Mouse (Mus musculus) hindbrain, embryonic 13.5 days (tissue): Measurements from ENCODE around the gene Dap3. TPM values are rescaled to one million over a fixed set of nuclear protein-coding genes. Genes with fewer than 3 reads are reported as not detected.

ENCODE experiments used
- ATAC-seq: fragments of 200-750 bp; cut with Nextera tagmentation; 2 replicates; pipeline ENCODE4 v1.8.0; 2017; ENCODE audit warnings: moderate TSS enrichment; ENCODE audit not compliant: low FRiP score
- H3K27ac ChIP-seq: fragments of 300-500 bp; sonication (generic); 2 replicates; pipeline ENCODE4 v1.5.1; 2015; ENCODE audit warnings: inconsistent platforms, mild to moderate bottlenecking, moderate library complexity
- H3K27me3 ChIP-seq: fragments of 300-500 bp; sonication (generic); 2 replicates; pipeline ENCODE4 v1.6.1; 2015; ENCODE audit warnings: mild to moderate bottlenecking, inconsistent platforms
- H3K36me3 ChIP-seq: fragments of 300-500 bp; sonication (generic); 2 replicates; pipeline ENCODE4 v1.6.1; 2015; ENCODE audit warnings: mild to moderate bottlenecking, inconsistent platforms
- H3K4me1 ChIP-seq: fragments of 300-500 bp; sonication (generic); replicated peaks from 2 replicates; pipeline ENCODE4 v1.6.1; 2015; ENCODE audit warnings: inconsistent platforms
- H3K4me2 ChIP-seq: fragments of 300-500 bp; sonication (generic); 2 replicates; pipeline ENCODE4 v1.6.1; 2015; ENCODE audit warnings: inconsistent platforms, mild to moderate bottlenecking, moderate library complexity
- H3K4me3 ChIP-seq: fragments of 300-500 bp; sonication (generic); 2 replicates; pipeline ENCODE4 v1.5.1; 2015; ENCODE audit warnings: mild to moderate bottlenecking, inconsistent platforms
- H3K9ac ChIP-seq: fragments of 300-500 bp; sonication (generic); 2 replicates; pipeline ENCODE4 v1.6.1; 2015; ENCODE audit warnings: mild to moderate bottlenecking, inconsistent platforms
- H3K9me3 ChIP-seq: fragments of 300-500 bp; sonication (generic); 2 replicates; pipeline ENCODE4 v1.6.1; 2016; ENCODE audit warnings: inconsistent platforms
- WGBS: fragments of 180-500 bp; shearing (Covaris S2); methylation state at CpG from one replicate; pipeline ENCODE4 v1.1.7; 2015; 5-methylcytosine and 5-hydroxymethylcytosine counted together
- polyA plus RNA-seq: library from polyadenylated mRNA; unstranded; fragments of >200 nt; fragmentation: Nextera tagmentation; extraction: Ambion mirVana; gene quantifications from 2 replicates; pipeline ENCODE4 v1.2.1, GENCODE M21; 2015

Gene Dap3
- polyA plus RNA-seq, 1 experiment from 2014 or later: 140 TPM

DNA sequence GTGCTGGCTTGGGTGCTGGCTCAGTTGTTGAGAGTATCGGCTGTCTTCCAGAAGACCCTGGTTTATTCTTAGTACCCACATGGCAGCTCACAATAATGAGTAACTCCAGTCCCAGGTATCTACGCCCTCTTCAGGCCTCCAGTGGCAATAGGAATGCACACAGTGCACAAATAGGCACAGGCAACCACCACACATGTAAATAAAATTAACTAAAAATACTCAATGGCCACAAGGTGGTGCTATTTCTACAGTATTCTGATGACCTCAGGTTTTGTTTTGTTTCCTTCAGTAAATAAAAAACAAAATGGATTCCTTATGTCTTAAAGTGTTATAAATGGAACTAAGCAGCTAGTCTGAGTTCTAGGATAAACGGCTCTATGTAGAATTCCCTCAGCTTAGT is 11.2 kb downstream of the Dap3 start:
- no peaks in the 10 kb centered on the region for H3K27me3 ChIP-seq
- H3K36me3 ChIP-seq: peaks cover 54% of the 10 kb centered on the region
- no peak overlapping the region for H3K27ac ChIP-seq
- H3K4me3 ChIP-seq: no peak overlapping the region
- H3K9ac ChIP-seq: no peak overlapping the region
- H3K4me2 ChIP-seq: no peak overlapping the region
- peak; percentile 36; the same call in 1 of the 2 replicates for ATAC-seq
- 0 out of 2 replicates have a peak, but pooled peaks cover 4% of the 10 kb centered on the region for H3K4me1 ChIP-seq
- no peaks in the 10 kb centered on the region for H3K9me3 ChIP-seq
- 77% methylated on average over 3 of the region's 3 CpGs for whole genome bisulfite sequencing

DNA sequence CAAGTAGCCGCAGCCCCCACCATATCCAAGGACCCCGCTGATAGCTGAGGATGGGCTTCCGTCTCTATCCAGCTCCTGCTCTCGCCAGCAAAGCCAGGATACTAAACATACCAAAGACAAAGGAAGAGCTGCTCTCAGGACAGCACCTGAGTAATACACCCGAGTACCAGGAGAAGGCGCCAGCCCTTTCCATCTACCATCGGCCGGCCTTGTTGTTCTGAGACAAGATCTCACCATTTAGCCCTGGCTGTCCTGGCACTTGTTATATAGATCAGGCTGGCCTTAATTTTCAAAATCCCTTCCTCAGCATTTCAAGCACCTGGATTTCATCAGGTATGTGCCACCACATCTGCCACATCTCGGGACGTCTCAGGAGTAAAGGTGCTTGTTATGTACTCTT is 11.9 kb downstream of the Dap3 start:
- 0 out of 2 replicates have a peak, but pooled peaks cover 4% of the 10 kb centered on the region for H3K4me1 ChIP-seq
- H3K4me2 ChIP-seq: no peak overlapping the region
- H3K9ac ChIP-seq: no peak overlapping the region
- no peak overlapping the region for H3K27ac ChIP-seq
- 96% methylated on average over 10 of the region's 10 CpGs for WGBS
- H3K4me3 ChIP-seq: no peak overlapping the region
- H3K27me3 ChIP-seq: no peaks in the 10 kb centered on the region
- peaks cover 61% of the 10 kb centered on the region for H3K36me3 ChIP-seq
- ATAC-seq: no peak
- H3K9me3 ChIP-seq: no peaks in the 10 kb centered on the region

DNA sequence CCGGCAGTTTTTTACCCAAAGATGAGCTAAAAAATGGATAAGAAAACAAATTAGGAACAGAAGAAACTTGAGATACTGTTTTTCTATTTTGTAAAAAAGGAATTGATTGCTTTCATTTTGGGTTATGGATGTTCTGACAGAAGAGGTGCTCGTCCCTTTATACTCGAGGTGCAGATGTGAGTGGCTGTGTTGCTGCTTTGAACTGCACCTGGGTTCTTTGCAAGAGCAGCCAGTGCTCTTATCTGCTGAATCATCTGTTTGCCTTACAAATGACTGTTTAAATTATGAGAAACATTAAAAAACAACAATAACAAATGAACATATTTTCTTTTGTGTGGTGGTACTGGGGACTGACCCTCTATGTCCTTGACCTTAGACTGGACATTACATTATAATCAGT is 21.5 kb downstream of the Dap3 start:
- Histone ChIP-seq H3K36me3 (peaks cover 98% of the 10 kb centered on the region), H3K27ac (no peak overlapping the region), H3K4me2 (no peak overlapping the region), H3K4me1 (no peaks in the 10 kb centered on the region), H3K27me3 (no peaks in the 10 kb centered on the region), H3K9ac (no peak overlapping the region), H3K9me3 (no peaks in the 10 kb centered on the region), H3K4me3 (no peak overlapping the region)
- ATAC-seq: no peak
- WGBS: 91% methylated on average over 3 of the region's 3 CpGs

DNA sequence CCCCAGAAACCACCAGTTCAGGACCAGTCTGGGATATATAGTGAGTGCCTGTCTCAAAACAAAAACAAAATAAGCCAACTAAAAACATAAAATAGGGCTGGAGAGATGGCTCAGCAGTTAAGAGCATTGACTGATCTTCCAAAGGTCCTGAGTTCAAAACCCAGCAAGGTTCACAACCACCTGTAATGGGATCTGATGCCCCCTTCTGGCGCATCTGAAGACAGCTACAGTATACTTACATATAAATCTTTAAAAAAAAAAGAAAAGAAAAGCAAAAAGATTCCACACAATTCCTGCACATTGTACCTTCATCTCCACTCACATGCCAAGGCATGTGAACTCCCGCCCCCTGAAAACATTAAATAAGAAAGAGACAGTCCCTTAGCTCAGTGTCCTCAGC is 25.3 kb downstream of the Dap3 start:
- Histone ChIP-seq H3K27ac (no peak overlapping the region), H3K9me3 (no peaks in the 10 kb centered on the region)
- 99% methylated on average over 2 of the region's 2 CpGs for WGBS

DNA sequence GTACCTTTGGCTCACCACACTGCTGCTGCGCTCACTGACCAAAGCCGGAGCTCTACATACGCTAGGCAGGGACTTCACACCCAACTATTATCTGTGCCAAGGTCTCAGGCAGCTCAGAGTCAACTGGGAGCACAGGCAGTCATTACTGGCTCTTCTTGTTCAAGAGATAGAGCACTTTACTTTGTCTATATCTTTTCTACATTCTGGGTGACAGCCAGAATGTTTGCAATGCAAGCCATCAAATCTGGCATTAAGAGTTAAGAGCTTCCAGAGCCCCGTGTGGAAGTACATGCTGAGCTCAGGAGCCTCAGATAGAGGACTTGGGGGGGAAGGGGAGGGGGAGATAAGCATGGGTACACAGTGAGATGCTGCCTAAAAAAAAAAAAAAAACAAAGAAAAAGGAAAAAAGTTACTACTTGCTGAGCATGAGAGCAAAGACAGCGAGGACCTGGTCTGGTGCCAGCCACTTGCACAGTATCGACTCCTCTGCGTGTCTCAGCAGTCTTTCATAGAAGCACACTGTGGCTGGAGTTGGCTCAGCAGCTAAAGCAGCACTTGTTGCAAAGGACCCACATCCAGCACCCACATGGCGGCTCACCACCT is 26.9 kb downstream of the Dap3 start:
- Histone ChIP-seq H3K36me3 (peaks cover 87% of the 10 kb centered on the region), H3K27ac (no peak overlapping the region), H3K9ac (no peak overlapping the region), H3K4me1 (no peaks in the 10 kb centered on the region), H3K27me3 (no peaks in the 10 kb centered on the region), H3K4me3 (no peak overlapping the region), H3K9me3 (no peaks in the 10 kb centered on the region), H3K4me2 (no peak overlapping the region)
- ATAC-seq: no peak
- WGBS: 94% methylated on average over 8 of the region's 8 CpGs

More for the DNA sequence above, 25.3 kb downstream of the Dap3 start:
- no peak overlapping the region for H3K4me2 ChIP-seq
- H3K27me3 ChIP-seq: no peaks in the 10 kb centered on the region
- H3K9ac ChIP-seq: no peak overlapping the region
- no peak for ATAC-seq
- H3K4me3 ChIP-seq: no peak overlapping the region
- peaks cover 99% of the 10 kb centered on the region for H3K36me3 ChIP-seq
- no peaks in the 10 kb centered on the region for H3K4me1 ChIP-seq

DNA sequence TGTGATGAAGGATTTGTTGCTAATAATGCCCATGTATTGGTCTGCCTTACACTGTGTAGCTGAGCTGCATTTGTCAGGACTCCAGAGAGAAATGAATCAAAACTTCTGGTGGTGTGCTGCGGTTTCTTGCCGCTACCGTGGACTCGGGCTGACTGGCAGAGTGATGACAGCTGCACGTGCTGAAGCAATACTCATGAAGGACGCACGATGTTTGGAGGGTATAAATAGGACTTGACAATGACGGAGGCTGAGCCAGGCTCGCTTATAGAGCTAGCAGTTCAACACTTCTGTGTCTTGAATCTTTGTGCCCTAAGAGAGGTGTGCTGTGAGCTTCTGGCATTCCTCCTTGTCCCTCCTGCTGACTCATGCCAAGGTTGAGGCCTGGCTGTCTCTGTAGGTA is 29.6 kb downstream of the Dap3 start:
- no peaks in the 10 kb centered on the region for H3K9me3 ChIP-seq
- H3K4me2 ChIP-seq: no peak overlapping the region
- WGBS: 96% methylated on average over 9 of the region's 9 CpGs
- H3K27ac ChIP-seq: no peak overlapping the region
- H3K36me3 ChIP-seq: peaks cover 61% of the 10 kb centered on the region
- no peak overlapping the region for H3K9ac ChIP-seq
- H3K27me3 ChIP-seq: no peaks in the 10 kb centered on the region
- no peak overlapping the region for H3K4me3 ChIP-seq
- no peaks in the 10 kb centered on the region for H3K4me1 ChIP-seq
- no peak for ATAC-seq

DNA sequence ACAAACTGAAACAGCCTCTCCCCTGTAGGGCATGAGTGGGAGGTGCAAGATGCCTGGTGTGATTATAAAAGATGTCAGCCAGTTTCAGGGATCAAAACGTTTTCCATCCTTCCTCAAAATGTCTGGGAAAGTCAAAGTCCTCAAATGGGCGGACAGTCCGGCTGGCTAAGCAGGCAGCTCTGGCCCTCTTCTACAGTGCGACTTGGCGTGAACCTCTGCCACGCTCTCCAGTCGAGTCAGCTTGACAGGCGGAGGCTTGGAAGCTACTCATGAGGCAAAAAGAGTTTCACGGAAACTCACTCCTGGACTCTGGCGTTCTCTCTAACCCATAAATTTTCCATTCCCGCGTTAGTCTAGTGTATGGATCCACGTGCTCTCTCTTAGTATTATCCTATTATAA is 32.0 kb downstream of the Dap3 start:
- H3K4me1 ChIP-seq: peaks cover 9% of the 10 kb centered on the region
- H3K9ac ChIP-seq: no peak overlapping the region
- H3K4me2 ChIP-seq: no peak overlapping the region
- H3K27ac ChIP-seq: no peak overlapping the region
- no peak overlapping the region for H3K4me3 ChIP-seq
- peaks cover 36% of the 10 kb centered on the region for H3K36me3 ChIP-seq
- H3K9me3 ChIP-seq: no peaks in the 10 kb centered on the region
- 87% methylated on average over 13 of the region's 13 CpGs for WGBS
- ATAC-seq: no peak
- no peaks in the 10 kb centered on the region for H3K27me3 ChIP-seq

DNA sequence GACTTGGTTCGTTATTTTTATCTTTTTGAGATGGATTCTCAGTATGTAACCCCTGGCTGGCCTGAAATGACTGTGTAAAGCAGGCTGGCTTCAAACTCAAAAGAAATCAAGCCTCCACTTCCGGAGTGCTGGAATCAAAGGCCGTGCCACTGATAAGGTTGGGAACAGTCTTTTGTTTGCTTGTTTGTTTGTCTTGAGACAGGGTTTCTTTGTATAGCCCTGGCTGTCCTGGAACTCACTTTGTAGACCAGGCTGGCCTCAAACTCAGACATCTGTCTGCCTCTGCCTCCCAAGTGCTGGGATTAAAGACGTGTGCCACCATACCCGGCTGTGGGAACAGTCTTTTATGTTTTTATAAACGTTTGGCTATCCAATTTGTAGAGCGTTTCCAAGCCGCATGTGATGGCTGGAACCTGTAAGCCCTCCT is 36.6 kb downstream of the Dap3 start:
- ATAC-seq: no peak
- Histone ChIP-seq H3K9me3 (no peaks in the 10 kb centered on the region), H3K27ac (peak overlapping the region; percentile 92), H3K4me2 (peak overlapping the region; percentile 75), H3K27me3 (no peaks in the 10 kb centered on the region), H3K4me3 (peak overlapping the region; percentile 75), H3K36me3 (peaks cover 31% of the 10 kb centered on the region), H3K4me1 (peaks cover 22% of the 10 kb centered on the region), H3K9ac (peak overlapping the region; percentile 87)
- 32% methylated on average over 8 of the region's 8 CpGs for WGBS

DNA sequence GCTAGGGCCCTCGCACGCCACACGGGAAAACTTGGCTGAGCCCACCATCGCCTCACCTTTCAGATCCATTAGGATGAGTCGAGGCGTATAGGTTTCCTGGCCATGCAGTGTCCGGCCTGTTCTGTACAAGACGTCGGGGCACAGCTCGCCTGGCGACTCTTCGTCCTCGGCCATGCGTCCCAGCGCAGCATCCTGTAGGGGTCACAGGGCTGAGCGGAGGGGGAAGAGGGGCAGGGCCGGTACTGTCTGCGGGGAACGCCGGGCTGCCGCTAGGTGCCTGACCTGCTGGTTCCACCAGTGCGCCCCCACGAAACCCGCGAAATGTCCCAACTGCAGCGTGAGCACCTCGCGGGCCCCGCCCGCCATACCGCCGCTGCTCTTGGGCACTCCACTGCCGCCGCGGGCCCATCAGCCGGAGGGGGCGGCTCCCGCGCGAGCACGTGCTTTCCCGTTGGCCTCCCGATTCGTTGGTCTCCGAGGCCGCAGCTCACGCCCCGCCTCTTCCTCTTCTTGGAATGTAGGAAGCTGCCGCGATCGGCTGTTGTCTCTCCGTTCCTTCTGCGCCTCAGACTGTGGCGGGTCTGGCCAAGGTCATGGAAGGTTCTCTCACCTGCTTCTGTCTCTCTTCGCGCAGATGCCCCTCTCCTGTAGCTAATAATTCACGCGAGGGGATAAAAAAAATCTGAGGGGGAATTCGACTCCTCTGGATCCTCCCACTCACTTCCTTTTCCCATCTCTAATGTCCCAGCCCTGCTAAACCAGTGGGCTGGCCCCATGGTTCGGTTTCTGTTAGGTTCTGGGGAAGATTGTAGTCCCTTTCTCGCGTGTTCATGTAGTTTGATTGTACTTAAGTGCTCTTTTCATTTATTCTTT is 37.2 kb downstream of the Dap3 start, which contains the start of gene Msto1:
Gene Msto1 (minus strand): TSS at position 489 of the 873 bp plus-strand sequence.
- Histone ChIP-seq H3K9ac (peak within 1 kb of the TSS; percentile 87), H3K36me3 (peaks cover 37% of the 10 kb centered on the region), H3K27ac (peak within 1 kb of the TSS; percentile 92), H3K27me3 (no peaks in the 10 kb centered on the region), H3K4me2 (peak within 1 kb of the TSS; percentile 75), H3K4me1 (peaks cover 22% of the 10 kb centered on the region), H3K9me3 (no peaks in the 10 kb centered on the region), H3K4me3 (peak within 1 kb of the TSS; percentile 75)
- WGBS: under 1% methylated on average over 60 of the region's 62 CpGs
- ATAC-seq: peak; percentile 97

DNA sequence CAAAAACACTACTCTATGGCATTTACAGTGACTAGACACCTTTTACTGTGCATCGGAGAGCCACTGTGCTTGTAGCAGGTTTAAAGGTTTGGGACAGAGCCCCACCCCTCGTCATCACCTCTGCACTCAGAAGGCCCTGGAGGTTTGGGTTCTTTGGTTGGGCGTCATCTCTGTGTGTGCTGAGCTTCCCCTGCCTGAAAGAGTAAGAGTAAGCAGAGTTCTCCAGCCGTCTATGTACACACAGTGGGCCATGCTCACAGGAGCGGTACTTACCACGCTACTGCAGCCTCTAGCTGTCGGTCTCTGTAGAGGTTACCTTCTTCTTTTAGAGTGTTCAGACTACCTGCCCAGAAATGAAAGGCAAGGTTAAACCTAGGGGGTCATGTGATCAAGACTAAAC is 38.4 kb downstream of the Dap3 start:
- ATAC-seq: no peak
- Histone ChIP-seq H3K27ac (no peak overlapping the region), H3K4me1 (peaks cover 22% of the 10 kb centered on the region), H3K36me3 (peaks cover 48% of the 10 kb centered on the region), H3K9ac (no peak overlapping the region), H3K9me3 (no peaks in the 10 kb centered on the region), H3K4me2 (peak overlapping the region; percentile 75), H3K4me3 (peak overlapping the region; percentile 75; the same call in 1 of the 2 replicates), H3K27me3 (no peaks in the 10 kb centered on the region)
- 93% methylated on average over 7 of the region's 7 CpGs for WGBS

DNA sequence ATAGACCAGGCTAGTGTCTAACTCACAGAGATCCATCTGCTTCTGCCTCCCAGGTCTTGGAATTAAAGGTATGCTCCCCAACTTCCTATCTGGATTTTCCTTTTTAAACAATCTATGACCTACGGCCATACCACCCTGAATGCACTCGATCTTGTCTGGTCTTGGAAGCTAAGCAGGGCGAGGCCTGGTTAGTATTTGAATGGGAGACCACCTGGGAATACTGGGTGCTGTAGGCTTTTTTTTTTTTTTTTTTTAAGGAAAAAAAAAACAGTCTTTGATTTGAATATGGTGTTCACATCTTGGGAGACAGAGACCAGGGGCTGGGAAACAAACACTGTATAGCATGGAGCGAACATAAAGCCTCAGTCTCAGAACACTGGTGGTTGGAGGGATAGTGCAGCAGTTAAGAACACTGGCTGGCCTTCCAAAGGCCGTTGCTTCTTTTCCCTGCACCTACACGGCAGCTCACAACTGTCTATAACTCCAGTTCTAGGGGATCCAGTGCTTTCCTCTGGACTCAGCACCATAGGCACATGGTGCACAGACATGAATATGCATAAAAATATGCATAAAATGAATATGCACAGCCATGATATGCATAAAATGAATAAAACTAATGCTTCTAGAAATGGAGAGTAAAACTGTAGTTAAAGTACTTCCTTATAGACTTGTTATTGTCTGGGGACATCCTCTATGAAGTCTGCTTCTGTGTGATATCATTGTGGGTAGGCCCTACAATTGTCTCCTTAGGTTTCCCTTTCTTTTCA is 44.4 kb downstream of the Dap3 start:
- H3K27ac ChIP-seq: no peak overlapping the region
- H3K4me1 ChIP-seq: no peaks in the 10 kb centered on the region
- H3K4me2 ChIP-seq: no peak overlapping the region
- H3K27me3 ChIP-seq: no peaks in the 10 kb centered on the region
- H3K9me3 ChIP-seq: no peaks in the 10 kb centered on the region
- no peak overlapping the region for H3K9ac ChIP-seq
- ATAC-seq: no peak
- 95% methylated on average over 6 of the region's 6 CpGs for WGBS
- H3K36me3 ChIP-seq: peaks cover 94% of the 10 kb centered on the region
- no peak overlapping the region for H3K4me3 ChIP-seq

DNA sequence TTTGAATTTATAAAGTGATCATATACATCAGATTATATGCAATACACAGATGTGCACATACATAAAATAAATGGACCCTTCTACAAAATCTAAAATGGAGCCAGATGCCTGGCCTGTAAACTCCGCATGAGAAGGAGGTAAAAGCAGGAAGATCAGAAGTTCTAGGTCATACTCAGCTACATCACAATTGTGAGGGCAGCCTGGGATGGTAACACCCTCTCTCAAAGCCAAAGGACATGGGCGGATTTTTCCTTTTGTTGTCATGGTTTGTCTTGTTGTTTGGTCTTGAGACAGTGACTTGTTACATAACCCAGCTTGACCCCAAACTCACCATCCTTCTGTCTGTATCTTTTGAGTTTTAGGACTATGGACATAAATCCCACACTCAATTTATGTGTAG is 45.2 kb downstream of the Dap3 start:
- no peak overlapping the region for H3K27ac ChIP-seq
- 88% methylated on average over 2 of the region's 2 CpGs for WGBS
- ATAC-seq: no peak
- H3K36me3 ChIP-seq: peaks cover 92% of the 10 kb centered on the region
- no peak overlapping the region for H3K4me3 ChIP-seq
- H3K4me2 ChIP-seq: no peak overlapping the region
- no peaks in the 10 kb centered on the region for H3K4me1 ChIP-seq
- no peaks in the 10 kb centered on the region for H3K9me3 ChIP-seq
- no peak overlapping the region for H3K9ac ChIP-seq
- no peaks in the 10 kb centered on the region for H3K27me3 ChIP-seq
